8 mouse cellular contexts compared by ENCODE assay signal in the genomic region with DNA sequence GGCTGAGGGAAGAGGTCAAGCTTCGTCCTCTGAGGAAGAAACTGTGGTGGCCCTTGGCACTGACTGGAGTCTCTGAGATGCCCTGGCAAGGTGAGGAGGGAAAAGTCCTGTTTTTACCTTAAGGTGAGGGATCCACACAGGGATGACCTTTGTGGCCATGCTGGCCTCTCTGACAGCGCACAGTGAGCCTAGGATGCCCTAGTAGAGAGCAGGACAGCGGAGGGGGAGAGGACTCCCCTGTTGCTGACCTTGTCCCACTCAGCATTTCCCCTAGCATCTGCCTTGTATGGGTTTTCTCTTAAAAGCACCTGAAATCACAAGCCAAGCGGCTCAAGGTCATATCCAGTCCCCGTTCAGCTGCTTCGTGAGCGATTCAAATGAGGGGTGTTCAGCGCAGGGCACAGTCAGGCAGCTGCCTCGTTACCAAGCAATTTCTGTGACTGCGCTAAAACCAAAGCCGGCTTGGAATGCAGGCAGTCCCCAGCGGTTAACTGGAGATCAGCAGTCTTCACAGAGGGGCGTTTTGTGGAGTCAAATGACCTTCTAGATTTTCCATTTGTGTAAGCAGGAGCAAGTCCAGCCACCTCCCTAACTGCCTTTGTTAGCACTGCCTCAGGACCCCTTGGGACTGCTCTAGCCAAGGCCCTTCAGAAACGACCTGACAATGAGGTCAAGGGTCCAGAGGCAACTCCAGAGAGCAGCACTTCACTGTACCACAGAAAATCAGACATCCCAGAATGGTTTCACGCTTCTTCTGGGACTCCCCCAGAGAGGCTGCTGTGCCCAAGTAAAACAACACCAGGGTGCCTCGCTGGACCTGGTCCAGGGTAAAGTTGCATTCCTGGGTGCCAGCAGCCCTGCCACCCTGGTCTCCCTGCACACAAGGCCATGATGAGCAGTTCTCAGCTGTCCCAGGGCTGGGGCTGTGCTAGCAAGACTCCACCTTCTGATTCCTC. TPM values are rescaled to one million over a fixed set of nuclear protein-coding genes. Genes with fewer than 3 reads are reported as not detected.
DNase-seq lines count a peak whose midpoint lies in the region; ATAC-seq and TF ChIP-seq lines count a peak whose summit lies in the region.

No protein-coding gene starts in this region.

- H3K4me2 ChIP-seq in hindbrain, embryonic 11.5 days (replicated peaks; ENCODE audit: low read depth, low read length) = no peak overlapping the region; the same call in 1 of the 2 replicates
- no peak overlapping the region for H3K4me2 ChIP-seq in limb, embryonic 15.5 days

- peak; percentile 64 for TF ChIP-seq CTCF in layer of hippocampus, adult 2 months (conservative IDR thresholded peaks at IDR 0.05)

- H3K9ac ChIP-seq in hindbrain, embryonic 11.5 days (ENCODE audit: low read depth, low read length) = no peak overlapping the region
- H3K9ac ChIP-seq in limb, embryonic 15.5 days = no peak overlapping the region

- H3K27me3 ChIP-seq in hindbrain, embryonic 11.5 days (ENCODE audit: control insufficient read depth, insufficient read depth, low read length) = no peaks in the 10 kb centered on the region
- H3K27me3 ChIP-seq in limb, embryonic 15.5 days = no peaks in the 10 kb centered on the region

- no peaks in the 10 kb centered on the region for H3K9me3 ChIP-seq in hindbrain, embryonic 11.5 days (ENCODE audit: control insufficient read depth, low read length)
- H3K9me3 ChIP-seq in limb, embryonic 15.5 days = no peaks in the 10 kb centered on the region

- DNase-seq in layer of hippocampus, adult 2 months (ENCODE audit: low spot score in 2 of 2) = peak in 1 of 2 experiments; percentile 29
- DNase-seq in layer of hippocampus, postnatal 25 days (ENCODE audit: extremely low spot score in 1 of 2, low spot score in 1 of 2) = no peak
- peak; percentile 59 for DNase-seq in hindbrain, embryonic 11.5 days (ENCODE audit: low spot score)
- DNase-seq in spleen, adult 18-20 months = no peak
- no peak for DNase-seq in gastrocnemius, adult 18-20 months (ENCODE audit: low spot score)
- DNase-seq in thymus, postnatal 0 days (ENCODE audit: low spot score) = no peak

- ATAC-seq in hindbrain, embryonic 11.5 days (ENCODE audit: low FRiP score) = peak; percentile 61; the same call in 1 of the 2 replicates
- ATAC-seq in limb, embryonic 15.5 days (ENCODE audit: insufficient number of reproducible peaks, low FRiP score, low TSS enrichment, low read depth) = peak; percentile 42; the same call in 1 of the 2 replicates

- no peak overlapping the region for H3K27ac ChIP-seq in layer of hippocampus, adult 2 months
- H3K27ac ChIP-seq in brown adipose tissue, adult 24 weeks (replicated peaks; ENCODE audit: low read depth, low read length) = peak overlapping the region; percentile 75
- no peak overlapping the region for H3K27ac ChIP-seq in hindbrain, embryonic 11.5 days (ENCODE audit: low read depth, low read length)
- H3K27ac ChIP-seq in limb, embryonic 15.5 days = no peak overlapping the region

- H3K4me3 ChIP-seq in layer of hippocampus, adult 2 months = no peak overlapping the region
- H3K4me3 ChIP-seq in brown adipose tissue, adult 24 weeks (ENCODE audit: insufficient read depth, low read depth, low read length) = no peak overlapping the region
- no peak overlapping the region for H3K4me3 ChIP-seq in hindbrain, embryonic 11.5 days (ENCODE audit: low read depth, low read length)
- H3K4me3 ChIP-seq in limb, embryonic 15.5 days = no peak overlapping the region

- WGBS in hindbrain, embryonic 11.5 days = 19% methylated on average over 16 of the region's 16 CpGs
- WGBS in limb, embryonic 15.5 days = 26% methylated on average over 16 of the region's 16 CpGs

- no peaks in the 10 kb centered on the region for H3K36me3 ChIP-seq in hindbrain, embryonic 11.5 days (ENCODE audit: control insufficient read depth, insufficient read depth, low read length)
- no peaks in the 10 kb centered on the region for H3K36me3 ChIP-seq in limb, embryonic 15.5 days

- peaks cover 37% of the 10 kb centered on the region for H3K4me1 ChIP-seq in brown adipose tissue, adult 24 weeks (ENCODE audit: control insufficient read depth, insufficient read depth, insufficient read length, low read length)
- H3K4me1 ChIP-seq in hindbrain, embryonic 11.5 days (replicated peaks; ENCODE audit: control insufficient read depth, insufficient read depth, low read length) = peaks cover 5% of the 10 kb centered on the region; the same call in 1 of the 2 replicates
- H3K4me1 ChIP-seq in limb, embryonic 15.5 days = peaks cover 47% of the 10 kb centered on the region

RNA-seq across cellular contexts. Expression of gene Psen2, which starts 20.9 kb away (rescaled TPM):
- total RNA-seq in layer of hippocampus, adult 2 months (2021) = 10 to 100 TPM; 17.2 to 22.2 TPM
- total RNA-seq in layer of hippocampus, postnatal 25 days (2021) = 10 to 100 TPM; 19.5 to 25.4 TPM
- polyA plus RNA-seq in brown adipose tissue, adult 24 weeks (2012; ENCODE audit: insufficient read depth, insufficient read length, missing spikeins) = 11.6 and 17.9 TPM in 2 replicates
- polyA plus RNA-seq in hindbrain, embryonic 11.5 days (2014; fragmentation: Nextera tagmentation; extraction: Ambion mirVana) = 4.4 and 6.9 TPM in 2 replicates
- 18.1 and 21.8 TPM in 2 replicates for polyA plus RNA-seq in limb, embryonic 15.5 days (2015; fragmentation: Nextera tagmentation; extraction: Ambion mirVana)
- total RNA-seq in gastrocnemius, adult 18-20 months (2021) = 1 to 10 TPM; 8.2 to 8.4 TPM
- 9.3 and 11.6 TPM in 2 replicates for polyA plus RNA-seq in thymus, postnatal 0 days (2015; fragmentation: Nextera tagmentation; extraction: Ambion mirVana)

RNA-seq across cellular contexts. Expression of gene Itpkb, which starts 46.2 kb away (rescaled TPM):
- total RNA-seq in layer of hippocampus, adult 2 months (2021) = 10 to 100 TPM; 26.3 to 28.3 TPM
- 10 to 100 TPM; 24.4 to 26.5 TPM for total RNA-seq in layer of hippocampus, postnatal 25 days (2021)
- 15.8 and 21.6 TPM in 2 replicates for polyA plus RNA-seq in brown adipose tissue, adult 24 weeks (2012; ENCODE audit: insufficient read depth, insufficient read length, missing spikeins)
- polyA plus RNA-seq in hindbrain, embryonic 11.5 days (2014; fragmentation: Nextera tagmentation; extraction: Ambion mirVana) = 2.9 and 4.3 TPM in 2 replicates
- polyA plus RNA-seq in limb, embryonic 15.5 days (2015; fragmentation: Nextera tagmentation; extraction: Ambion mirVana) = 12.7 and 15.1 TPM in 2 replicates
- total RNA-seq in gastrocnemius, adult 18-20 months (2021) = 10 to 100 TPM; 11.3 to 21.8 TPM
- 12.4 and 17.6 TPM in 2 replicates for polyA plus RNA-seq in thymus, postnatal 0 days (2015; fragmentation: Nextera tagmentation; extraction: Ambion mirVana)
